In the genomic region with DNA sequence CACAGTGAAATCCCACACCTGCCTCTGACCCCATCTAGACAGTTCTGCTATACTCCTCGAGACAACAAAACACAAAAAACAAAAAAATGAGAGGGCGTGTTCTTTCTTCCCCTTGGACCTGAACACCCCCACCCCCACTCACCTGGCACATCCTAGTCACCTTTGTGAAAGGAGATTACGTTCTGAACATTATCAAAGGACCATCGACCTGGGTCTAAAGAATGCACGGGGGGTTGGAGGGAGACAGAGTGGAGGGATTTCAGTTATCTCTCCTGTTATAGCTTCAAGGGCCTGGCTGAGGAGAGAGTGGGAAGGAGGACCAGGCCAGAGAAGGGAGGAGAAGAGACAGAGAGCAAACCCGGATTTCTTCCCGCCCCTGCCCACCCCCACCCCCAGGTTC, we compare ENCODE assay signal across 33 mouse cellular contexts. TPM values are rescaled to one million over a fixed set of nuclear protein-coding genes. Genes with fewer than 3 reads are reported as not detected.
DNase-seq lines count a peak whose midpoint lies in the region; ATAC-seq and TF ChIP-seq lines count a peak whose summit lies in the region.
"Had no signal": no experiment of that assay in that cellular context is flagged by ENCODE, and none has a peak within 500 bp of the region (broad histone marks: within the 10 kb centered on the region; RNA-seq: fewer than 3 reads in every experiment).

No protein-coding gene starts in this region.

- no peaks in the 10 kb centered on the region for H3K36me3 ChIP-seq in kidney, embryonic 15.5 days
- no peaks in the 10 kb centered on the region for H3K36me3 ChIP-seq in kidney, embryonic 14.5 days (ENCODE audit: control insufficient read depth, insufficient read depth, low read length)
- H3K36me3 ChIP-seq in C2C12 (ENCODE audit: control insufficient read depth, insufficient read depth): no peaks in the 10 kb centered on the region
- H3K36me3 ChIP-seq in macrophage (ENCODE audit: inconsistent target): no peaks in the 10 kb centered on the region
- H3K36me3 ChIP-seq: embryonic facial prominence, embryonic 10.5 days; forebrain, embryonic 15.5 days; hindbrain, embryonic 12.5 days; limb, embryonic 15.5 days; liver, embryonic 15.5 days; midbrain, embryonic 10.5 days; neural tube, embryonic 15.5 days had no signal

- no peak for TF ChIP-seq POLR2A in bone marrow, adult 2 months (IDR thresholded peaks at IDR 0.05; ENCODE audit: borderline replicate concordance, control insufficient read depth, low read depth, low read length)

- H3ac ChIP-seq in C2C12 (ENCODE audit: control insufficient read depth, insufficient read length, low read depth): peak overlapping the region; percentile 42

- H3K4me3 ChIP-seq in kidney, embryonic 15.5 days (replicated peaks): no peak overlapping the region
- H3K4me3 ChIP-seq in kidney, embryonic 14.5 days (ENCODE audit: low read length): no peak overlapping the region
- peak overlapping the region; percentile 15 for H3K4me3 ChIP-seq in C2C12 (ENCODE audit: insufficient read depth, poor library complexity, severe bottlenecking)
- no peak overlapping the region for H3K4me3 ChIP-seq in bone marrow, adult 2 months (replicated peaks; ENCODE audit: control insufficient read depth, low read depth, low read length)
- H3K4me3 ChIP-seq in macrophage (ENCODE audit: inconsistent target): no peak overlapping the region
- H3K4me3 ChIP-seq: embryonic facial prominence, embryonic 10.5 days; forebrain, embryonic 15.5 days; hindbrain, embryonic 12.5 days; left cerebral cortex, adult 2 months; limb, embryonic 15.5 days; liver, embryonic 15.5 days; midbrain, embryonic 10.5 days; neural tube, embryonic 15.5 days had no signal

- no peak for DNase-seq in cerebellum, postnatal 36 days
- DNase-seq in urinary bladder, adult 18-20 months (ENCODE audit: low spot score in 2 of 2): no peak
- DNase-seq: adrenal gland, postnatal 14 days; cerebellum, adult 11 months; cerebellum, adult 9-11 months; gastrocnemius, postnatal 10 days; kidney, postnatal 4 days; layer of hippocampus, adult 9-11 months; right cerebral cortex, adult 18-20 months; right cerebral cortex, postnatal 4 days; thymus, adult 2 months; thymus, postnatal 4 days had no signal

- no peak for TF ChIP-seq CTCF in C2C12 (IDR thresholded peaks at IDR 0.05; ENCODE audit: control insufficient read depth, insufficient read depth, insufficient read length)
- TF ChIP-seq CTCF in bone marrow, adult 2 months (IDR thresholded peaks at IDR 0.05; ENCODE audit: control insufficient read depth, insufficient read depth, low read length): no peak

- no peak overlapping the region for H3K4me2 ChIP-seq in kidney, embryonic 15.5 days
- H3K4me2 ChIP-seq in kidney, embryonic 14.5 days (replicated peaks; ENCODE audit: low read depth, low read length): no peak overlapping the region
- H3K4me2 ChIP-seq: forebrain, embryonic 15.5 days; hindbrain, embryonic 12.5 days; neural tube, embryonic 15.5 days had no signal

- H3K9me3 ChIP-seq in kidney, embryonic 15.5 days (replicated peaks): no peaks in the 10 kb centered on the region
- H3K9me3 ChIP-seq in kidney, embryonic 14.5 days (ENCODE audit: control insufficient read depth, low read length): no peaks in the 10 kb centered on the region
- H3K9me3 ChIP-seq: embryonic facial prominence, embryonic 10.5 days; forebrain, embryonic 15.5 days; hindbrain, embryonic 12.5 days; limb, embryonic 15.5 days; liver, embryonic 15.5 days; midbrain, embryonic 10.5 days; neural tube, embryonic 15.5 days had no signal

- H3K27ac ChIP-seq in kidney, embryonic 15.5 days: peak overlapping the region; percentile 89; the same call in 1 of the 2 replicates
- H3K27ac ChIP-seq in kidney, embryonic 14.5 days (ENCODE audit: low read depth, low read length): no peak overlapping the region; the same call in 1 of the 2 replicates
- peak overlapping the region; percentile 90; the same call in 1 of the 2 replicates for H3K27ac ChIP-seq in bone marrow, adult 2 months (ENCODE audit: control insufficient read depth, insufficient read depth, low read depth, low read length, poor library complexity)
- peak overlapping the region; percentile 100 for H3K27ac ChIP-seq in macrophage
- H3K27ac ChIP-seq: embryonic facial prominence, embryonic 10.5 days; forebrain, embryonic 15.5 days; hindbrain, embryonic 12.5 days; left cerebral cortex, adult 2 months; limb, embryonic 15.5 days; liver, embryonic 15.5 days; midbrain, embryonic 10.5 days; neural tube, embryonic 15.5 days had no signal

- no peak for ATAC-seq in kidney, embryonic 15.5 days (replicated peaks; ENCODE audit: low FRiP score)
- ATAC-seq in kidney, embryonic 14.5 days (ENCODE audit: low FRiP score, low TSS enrichment): no peak
- ATAC-seq: forebrain, embryonic 15.5 days; inflammation-experienced regulatory T-cells, adult 6 months had no signal

- peaks cover 43% of the 10 kb centered on the region for H3K4me1 ChIP-seq in kidney, embryonic 15.5 days
- H3K4me1 ChIP-seq in kidney, embryonic 14.5 days (ENCODE audit: control insufficient read depth, insufficient read depth, low read length): peaks cover 11% of the 10 kb centered on the region
- H3K4me1 ChIP-seq in bone marrow, adult 2 months (ENCODE audit: control insufficient read depth, insufficient read depth, low read length): peaks cover 7% of the 10 kb centered on the region
- H3K4me1 ChIP-seq: forebrain, embryonic 15.5 days; hindbrain, embryonic 12.5 days had no signal

- H3K79me2 ChIP-seq in C2C12 (ENCODE audit: control insufficient read depth, insufficient read depth): peaks cover 28% of the 10 kb centered on the region
- H3K79me2 ChIP-seq in macrophage (ENCODE audit: inconsistent target): peaks cover 34% of the 10 kb centered on the region

- H3K79me3 ChIP-seq in C2C12 (ENCODE audit: low read depth): peaks cover 2% of the 10 kb centered on the region

- no peak overlapping the region for H3K9ac ChIP-seq in kidney, embryonic 15.5 days
- no peak overlapping the region for H3K9ac ChIP-seq in kidney, embryonic 14.5 days (ENCODE audit: low read depth, low read length)
- H3K9ac ChIP-seq: forebrain, embryonic 15.5 days; hindbrain, embryonic 12.5 days; limb, embryonic 15.5 days; liver, embryonic 15.5 days; neural tube, embryonic 15.5 days had no signal

- H3K27me3 ChIP-seq in kidney, embryonic 15.5 days: 0 out of 2 replicates have a peak, but pooled peaks cover 3% of the 10 kb centered on the region
- H3K27me3 ChIP-seq in kidney, embryonic 14.5 days (ENCODE audit: control insufficient read depth, insufficient read depth, low read length): no peaks in the 10 kb centered on the region
- H3K27me3 ChIP-seq in C2C12 (ENCODE audit: control insufficient read depth, insufficient read depth, insufficient read length): no peaks in the 10 kb centered on the region
- H3K27me3 ChIP-seq: forebrain, embryonic 15.5 days; hindbrain, embryonic 12.5 days; limb, embryonic 15.5 days had no signal

- whole genome bisulfite sequencing in kidney, embryonic 15.5 days: 52% methylated on average over 7 of the region's 7 CpGs
- WGBS in kidney, embryonic 14.5 days: 41% methylated on average over 7 of the region's 7 CpGs
- 59% methylated on average over 7 of the region's 7 CpGs for WGBS in bone marrow, adult 2 months
- WGBS in macrophage (ENCODE audit: missing documents): 68% methylated on average over 7 of the region's 7 CpGs

TF ChIP-seq in C2C12, 6 proteins besides CTCF, POLR2A, EP300 and RAD21:
- TF ChIP-seq MAX (IDR thresholded peaks at IDR 0.05) (no peak), MYOG (IDR thresholded peaks at IDR 0.05; ENCODE audit: control insufficient read depth, extremely low read depth, insufficient read length) (no peak), CEBPB (IDR thresholded peaks at IDR 0.05; ENCODE audit: low read depth) (no peak)

RNA-seq across cellular contexts. Expression of a gene that starts 0.6 kb away (rescaled TPM):
- polyA plus RNA-seq in kidney, embryonic 15.5 days (2015; fragmentation: Nextera tagmentation; extraction: Ambion mirVana): 12.6 and 15.6 TPM in 2 replicates
- polyA plus RNA-seq in kidney, embryonic 14.5 days (2014; fragmentation: Nextera tagmentation; extraction: Ambion mirVana): 10.5 and 11.9 TPM in 2 replicates
- polyA plus RNA-seq in C2C12 (2012; fragmentation: generic; extraction: Trizol) (6.5 TPM), macrophage (2018) (96.2 to 234 TPM (median 144 TPM) in 3 replicates)
- polyA plus RNA-seq in bone marrow, adult 2 months (2011; ENCODE audit: insufficient read depth, insufficient read length, low replicate concordance, missing spikeins): 15.9 and 32.9 TPM in 2 replicates
- 100 to 1,000 TPM; 104 to 264 (median 194) TPM for total RNA-seq in macrophage (2018; cell fraction: chromatin; rRNA removed)
- 100 to 1,000 TPM; 161 to 197 (median 179) TPM for total RNA-seq in macrophage (2018; cell fraction: cytosol; rRNA removed)
- total RNA-seq in macrophage (2018; cell fraction: nucleus; rRNA removed): 100 to 1,000 TPM in 25 of 26 experiments, 10 to 100 TPM in 1; 97.5 to 181 (median 129) TPM

RNA-seq across cellular contexts. Expression of a gene that starts 34.2 kb away (rescaled TPM):
- polyA plus RNA-seq in kidney, embryonic 15.5 days (2015; fragmentation: Nextera tagmentation; extraction: Ambion mirVana): 0.27 TPM in 1 of 2 replicates, not detected in the other
- 0.16 and 0.19 TPM in 2 replicates for polyA plus RNA-seq in kidney, embryonic 14.5 days (2014; fragmentation: Nextera tagmentation; extraction: Ambion mirVana)
- polyA plus RNA-seq in C2C12 (2012; fragmentation: generic; extraction: Trizol) (not detected), macrophage (2018) (0.23 TPM in 1 of 3 replicates, not detected in the others)
- 5.5 and 9.1 TPM in 2 replicates for polyA plus RNA-seq in bone marrow, adult 2 months (2011; ENCODE audit: insufficient read depth, insufficient read length, low replicate concordance, missing spikeins)
- not detected for total RNA-seq in macrophage (2018; cell fraction: chromatin; rRNA removed)
- total RNA-seq in macrophage (2018; cell fraction: cytosol; rRNA removed): under 1 TPM in 6 of 26 experiments, not detected in 20; 0.09 to 0.13 (median 0.10) TPM
- total RNA-seq in macrophage (2018; cell fraction: nucleus; rRNA removed): not detected
- total RNA-seq: heart, postnatal 25 days; left cerebral cortex, adult 2 months; left cerebral cortex, postnatal 36 days; midbrain, postnatal 0 days had no signal
- polyA plus RNA-seq: cortical plate, adult 2 months; embryonic facial prominence, embryonic 10.5 days; forebrain, embryonic 15.5 days; heart, embryonic 14.5 days; limb, embryonic 15.5 days; liver, embryonic 15.5 days; lung, embryonic 16.5 days; midbrain, embryonic 10.5 days; stomach, postnatal 0 days had no signal
